9 mouse cellular contexts compared by ENCODE assay signal in genomic region chr2:19657158-19657874, GRCm38 (mm10). TPM values are rescaled to one million over a fixed set of nuclear protein-coding genes. Genes with fewer than 3 reads are reported as not detected.
DNase-seq lines count a peak whose midpoint lies in the region; ATAC-seq and TF ChIP-seq lines count a peak whose summit lies in the region.
"Had no signal": no experiment of that assay in that cellular context is flagged by ENCODE, and none has a peak within 500 bp of the region (broad histone marks: within the 10 kb centered on the region; RNA-seq: fewer than 3 reads in every experiment).

Gene Otud1, plus strand, starts transcription at chr2:19657752.

- peak; percentile 93 for ATAC-seq in erythroid progenitor cell, adult 5-6 weeks (replicated peaks; ENCODE audit: low FRiP score, poor library complexity, severe bottlenecking)
- peak; percentile 95 for ATAC-seq in heart, embryonic 11.5 days (replicated peaks; ENCODE audit: insufficient number of reproducible peaks, low FRiP score, low TSS enrichment)
- ATAC-seq in kidney, embryonic 15.5 days (replicated peaks; ENCODE audit: low FRiP score) = peak; percentile 98
- peak; percentile 96 for ATAC-seq in limb, embryonic 15.5 days (ENCODE audit: insufficient number of reproducible peaks, low FRiP score, low TSS enrichment, low read depth)
- ATAC-seq in midbrain, postnatal 0 days (ENCODE audit: low FRiP score) = peak; percentile 94

- WGBS in heart, embryonic 11.5 days (ENCODE audit: insufficient replicate concordance) = under 1% methylated on average over 49 of the region's 62 CpGs
- under 1% methylated on average over 62 of the region's 62 CpGs for WGBS in kidney, embryonic 15.5 days
- WGBS in limb, embryonic 15.5 days = under 1% methylated on average over 62 of the region's 62 CpGs
- WGBS in midbrain, postnatal 0 days = under 1% methylated on average over 54 of the region's 62 CpGs

- H3K36me3 ChIP-seq in C2C12 (ENCODE audit: control insufficient read depth, insufficient read depth) = no peaks in the 10 kb centered on the region
- H3K36me3 ChIP-seq in heart, embryonic 11.5 days (ENCODE audit: control insufficient read depth, insufficient read depth, low read length) = no peaks in the 10 kb centered on the region
- H3K36me3 ChIP-seq in kidney, embryonic 15.5 days = no peaks in the 10 kb centered on the region
- H3K36me3 ChIP-seq in limb, embryonic 15.5 days = no peaks in the 10 kb centered on the region
- no peaks in the 10 kb centered on the region for H3K36me3 ChIP-seq in midbrain, postnatal 0 days (ENCODE audit: insufficient read depth, low read length)
- H3K36me3 ChIP-seq: G1E had no signal

- peak; percentile 37 for TF ChIP-seq CTCF in C2C12 (IDR thresholded peaks at IDR 0.05; ENCODE audit: control insufficient read depth, insufficient read depth, insufficient read length)
- TF ChIP-seq CTCF in midbrain, postnatal 0 days (IDR thresholded peaks at IDR 0.05) = peak; percentile 45; the same call in 1 of the 2 replicates

- H3K9ac ChIP-seq in heart, embryonic 11.5 days (ENCODE audit: low read depth, low read length) = peak within 1 kb of the TSS; percentile 96
- H3K9ac ChIP-seq in kidney, embryonic 15.5 days = peak within 1 kb of the TSS; percentile 68
- peak within 1 kb of the TSS; percentile 72 for H3K9ac ChIP-seq in limb, embryonic 15.5 days
- peak within 1 kb of the TSS; percentile 72 for H3K9ac ChIP-seq in midbrain, postnatal 0 days (replicated peaks; ENCODE audit: low read length, poor library complexity, severe bottlenecking)

- H3ac ChIP-seq in C2C12 (ENCODE audit: control insufficient read depth, insufficient read length, low read depth) = peak within 1 kb of the TSS; percentile 90

- peak within 1 kb of the TSS; percentile 69 for H3K27ac ChIP-seq in brown adipose tissue, adult 24 weeks (replicated peaks; ENCODE audit: low read depth, low read length)
- peak within 1 kb of the TSS; percentile 96 for H3K27ac ChIP-seq in heart, embryonic 11.5 days (ENCODE audit: low read depth, low read length)
- H3K27ac ChIP-seq in kidney, embryonic 15.5 days = peak within 1 kb of the TSS; percentile 88
- peak within 1 kb of the TSS; percentile 93 for H3K27ac ChIP-seq in limb, embryonic 15.5 days
- H3K27ac ChIP-seq in midbrain, postnatal 0 days (ENCODE audit: low read depth, low read length) = peak within 1 kb of the TSS; percentile 72

- peaks cover 29% of the 10 kb centered on the region for H3K79me2 ChIP-seq in C2C12 (ENCODE audit: control insufficient read depth, insufficient read depth)

- H3K4me2 ChIP-seq in heart, embryonic 11.5 days = peak within 1 kb of the TSS; percentile 59
- H3K4me2 ChIP-seq in kidney, embryonic 15.5 days = peak within 1 kb of the TSS; percentile 92
- peak within 1 kb of the TSS; percentile 87 for H3K4me2 ChIP-seq in limb, embryonic 15.5 days
- peak within 1 kb of the TSS; percentile 76 for H3K4me2 ChIP-seq in midbrain, postnatal 0 days (ENCODE audit: low read depth, low read length, poor library complexity, severe bottlenecking)

- H3K4me1 ChIP-seq in brown adipose tissue, adult 24 weeks (ENCODE audit: control insufficient read depth, insufficient read depth, insufficient read length, low read length) = peaks cover 5% of the 10 kb centered on the region; the same call in 1 of the 2 replicates
- H3K4me1 ChIP-seq in heart, embryonic 11.5 days (ENCODE audit: control insufficient read depth, insufficient read depth, low read length) = no peaks in the 10 kb centered on the region
- H3K4me1 ChIP-seq in kidney, embryonic 15.5 days = peaks cover 19% of the 10 kb centered on the region
- peaks cover 21% of the 10 kb centered on the region for H3K4me1 ChIP-seq in limb, embryonic 15.5 days
- peaks cover 5% of the 10 kb centered on the region; the same call in 1 of the 2 replicates for H3K4me1 ChIP-seq in midbrain, postnatal 0 days (ENCODE audit: insufficient read depth, low read length)

- no peaks in the 10 kb centered on the region for H3K9me3 ChIP-seq in heart, embryonic 11.5 days (replicated peaks; ENCODE audit: control insufficient read depth, low read length)
- no peaks in the 10 kb centered on the region for H3K9me3 ChIP-seq in kidney, embryonic 15.5 days (replicated peaks)
- H3K9me3 ChIP-seq in limb, embryonic 15.5 days = no peaks in the 10 kb centered on the region
- H3K9me3 ChIP-seq in midbrain, postnatal 0 days (ENCODE audit: low read length) = no peaks in the 10 kb centered on the region

- peaks cover under 1% of the 10 kb centered on the region for H3K27me3 ChIP-seq in C2C12 (ENCODE audit: control insufficient read depth, insufficient read depth, insufficient read length)
- 0 out of 2 replicates have a peak, but pooled peaks cover 6% of the 10 kb centered on the region for H3K27me3 ChIP-seq in heart, embryonic 11.5 days (ENCODE audit: control insufficient read depth, insufficient read depth, low read length)
- peaks cover 41% of the 10 kb centered on the region for H3K27me3 ChIP-seq in kidney, embryonic 15.5 days
- H3K27me3 ChIP-seq in limb, embryonic 15.5 days = 0 out of 2 replicates have a peak, but pooled peaks cover 7% of the 10 kb centered on the region
- 0 out of 2 replicates have a peak, but pooled peaks cover 5% of the 10 kb centered on the region for H3K27me3 ChIP-seq in midbrain, postnatal 0 days (ENCODE audit: insufficient read depth, low read length)

- H3K4me3 ChIP-seq in C2C12 (ENCODE audit: insufficient read depth, poor library complexity, severe bottlenecking) = peak within 1 kb of the TSS; percentile 60
- peak within 1 kb of the TSS; percentile 78 for H3K4me3 ChIP-seq in brown adipose tissue, adult 24 weeks (ENCODE audit: insufficient read depth, low read depth, low read length)
- H3K4me3 ChIP-seq in heart, embryonic 11.5 days (ENCODE audit: low read depth, low read length) = peak within 1 kb of the TSS; percentile 87
- peak within 1 kb of the TSS; percentile 83 for H3K4me3 ChIP-seq in kidney, embryonic 15.5 days (replicated peaks)
- peak within 1 kb of the TSS; percentile 75 for H3K4me3 ChIP-seq in limb, embryonic 15.5 days
- peak within 1 kb of the TSS; percentile 85 for H3K4me3 ChIP-seq in midbrain, postnatal 0 days (ENCODE audit: low read depth, low read length)

- peaks cover 11% of the 10 kb centered on the region for H3K79me3 ChIP-seq in C2C12 (ENCODE audit: low read depth)

- DNase-seq in midbrain, postnatal 0 days (ENCODE audit: low spot score) = peak; percentile 96
- peak; percentile 91 to 98 for DNase-seq in spleen, postnatal 10 days (ENCODE audit: low spot score in 2 of 2)

TF ChIP-seq in C2C12, 6 proteins besides CTCF, POLR2A, EP300 and RAD21:
- TF ChIP-seq FOSL1 (IDR thresholded peaks at IDR 0.05; ENCODE audit: insufficient read depth, low read length, poor library complexity, severe bottlenecking) (no peak), MYOD1 (IDR thresholded peaks at IDR 0.05; ENCODE audit: control insufficient read depth, insufficient read length, low read depth) (no peak), USF1 (IDR thresholded peaks at IDR 0.05; ENCODE audit: low read depth) (peak; percentile 93)
TF ChIP-seq in C2C12: peak in this region for 1.

RNA-seq across cellular contexts. Expression of gene Otud1, which starts in this region (rescaled TPM):
- 1.6 TPM for polyA plus RNA-seq in C2C12 (2012; fragmentation: generic; extraction: Trizol)
- 3.5 and 4.8 TPM in 2 replicates for polyA plus RNA-seq in brown adipose tissue, adult 24 weeks (2012; ENCODE audit: insufficient read depth, insufficient read length, missing spikeins)
- total RNA-seq in erythroid progenitor cell, adult 5-6 weeks (2015; ENCODE audit: low replicate concordance) = 3.6 and 13.4 TPM in 2 replicates
- 3.7 and 6.5 TPM in 2 replicates for total RNA-seq in erythroid progenitor cell, adult 5-6 weeks (2017; ENCODE audit: low replicate concordance)
- polyA plus RNA-seq in heart, embryonic 11.5 days (2014; fragmentation: Nextera tagmentation; extraction: Ambion mirVana) = 5.9 and 6.3 TPM in 2 replicates
- polyA plus RNA-seq in kidney, embryonic 15.5 days (2015; fragmentation: Nextera tagmentation; extraction: Ambion mirVana) = 1.3 and 1.5 TPM in 2 replicates
- 2.3 and 2.5 TPM in 2 replicates for polyA plus RNA-seq in limb, embryonic 15.5 days (2015; fragmentation: Nextera tagmentation; extraction: Ambion mirVana)
- 6.4 and 9.4 TPM in 2 replicates for total RNA-seq in midbrain, postnatal 0 days (2014; rRNA removed)
- 1.7 and 2.0 TPM in 2 replicates for polyA plus RNA-seq in midbrain, postnatal 0 days (2015; fragmentation: Nextera tagmentation; extraction: Ambion mirVana)
- polyA plus RNA-seq: G1E had no signal

Comparison
In these comparisons a context has a peak if more than half of its experiments do, and no peak if none do; other contexts are left out.
1. Peak in every context shown above with its lines: DNase-seq, ATAC-seq, H3K4me3 ChIP-seq and H3K27ac ChIP-seq.